Mouse (Mus musculus): ENCODE data around the gene Hebp1. TPM values are rescaled to one million over a fixed set of nuclear protein-coding genes. Genes with fewer than 3 reads are reported as not detected.

Gene Hebp1
- total and polyA plus RNA-seq, 2 experiments from 2014 or later, result 10.9 to 35.5 TPM

GRCm38 (mm10) chr6:135182925-135183324 lies 14.9 kb downstream of the Hebp1 start:
- DNase-seq (ENCODE audit: low spot score) (no peak), ATAC-seq (ENCODE audit: insufficient read depth, low read depth) (no peak)
- H3K4me1 ChIP-seq (ENCODE audit: control insufficient read depth, insufficient read depth), result no peaks in the 10 kb centered on the region
- no peaks in the 10 kb centered on the region for H3K27me3 ChIP-seq (ENCODE audit: control insufficient read depth, insufficient read depth, low read length)
- TF ChIP-seq CTCF (IDR thresholded peaks at IDR 0.05; ENCODE audit: low read depth) (0 out of 2 replicates have a peak, but pooled peaks have one; percentile 9), EP300 (IDR thresholded peaks at IDR 0.05; ENCODE audit: low read depth) (no peak)
- no peak overlapping the region for H3K27ac ChIP-seq (ENCODE audit: low read depth)
- no peak overlapping the region for H3K9ac ChIP-seq (replicated peaks; ENCODE audit: low read depth, low read length)
- H3K36me3 ChIP-seq (replicated peaks; ENCODE audit: control insufficient read depth, insufficient read depth, low read length), result no peaks in the 10 kb centered on the region
- no peak overlapping the region for H3K4me3 ChIP-seq (ENCODE audit: low read depth, low read length)
- no peaks in the 10 kb centered on the region for H3K9me3 ChIP-seq (replicated peaks; ENCODE audit: control insufficient read depth, low read length)
- 46% methylated on average over 5 of the region's 5 CpGs for WGBS
- H3K4me2 ChIP-seq (ENCODE audit: low read depth, low read length), result no peak overlapping the region

- ATAC-seq (ENCODE audit: insufficient read depth, low read depth) (no peak), DNase-seq (ENCODE audit: low spot score) (no peak)
- no peaks in the 10 kb centered on the region for H3K36me3 ChIP-seq (replicated peaks; ENCODE audit: control insufficient read depth, insufficient read depth, low read length)
- no peaks in the 10 kb centered on the region for H3K27me3 ChIP-seq (ENCODE audit: control insufficient read depth, insufficient read depth, low read length)
- H3K4me3 ChIP-seq (ENCODE audit: low read depth, low read length), result no peak overlapping the region
- no peak overlapping the region for H3K9ac ChIP-seq (replicated peaks; ENCODE audit: low read depth, low read length)
- H3K27ac ChIP-seq (ENCODE audit: low read depth), result no peak overlapping the region
- no peaks in the 10 kb centered on the region for H3K4me1 ChIP-seq (ENCODE audit: control insufficient read depth, insufficient read depth)
- no peak overlapping the region for H3K4me2 ChIP-seq (ENCODE audit: low read depth, low read length)
- WGBS, result 40% methylated on average over 3 of the region's 3 CpGs
- H3K9me3 ChIP-seq (replicated peaks; ENCODE audit: control insufficient read depth, low read length), result no peaks in the 10 kb centered on the region
- TF ChIP-seq EP300 (IDR thresholded peaks at IDR 0.05; ENCODE audit: low read depth) (no peak), CTCF (IDR thresholded peaks at IDR 0.05; ENCODE audit: low read depth) (no peak)
These were observed 19.2 kb downstream of the Hebp1 start for GRCm38 (mm10) chr6:135178599-135178998.

GRCm38 (mm10) chr6:135177271-135177670 lies 20.6 kb downstream of the Hebp1 start:
- Histone ChIP-seq H3K4me2 (ENCODE audit: low read depth, low read length) (no peak overlapping the region), H3K36me3 (replicated peaks; ENCODE audit: control insufficient read depth, insufficient read depth, low read length) (no peaks in the 10 kb centered on the region), H3K9me3 (replicated peaks; ENCODE audit: control insufficient read depth, low read length) (no peaks in the 10 kb centered on the region), H3K27me3 (ENCODE audit: control insufficient read depth, insufficient read depth, low read length) (no peaks in the 10 kb centered on the region), H3K27ac (ENCODE audit: low read depth) (no peak overlapping the region), H3K9ac (replicated peaks; ENCODE audit: low read depth, low read length) (no peak overlapping the region), H3K4me1 (ENCODE audit: control insufficient read depth, insufficient read depth) (no peaks in the 10 kb centered on the region), H3K4me3 (ENCODE audit: low read depth, low read length) (no peak overlapping the region)
- TF ChIP-seq CTCF (IDR thresholded peaks at IDR 0.05; ENCODE audit: low read depth), result no peak
- TF ChIP-seq EP300 (IDR thresholded peaks at IDR 0.05; ENCODE audit: low read depth), result no peak
- no peak for ATAC-seq (ENCODE audit: insufficient read depth, low read depth)
- no peak for DNase-seq (ENCODE audit: low spot score)

GRCm38 (mm10) chr6:135175014-135175413 lies 22.8 kb downstream of the Hebp1 start:
- 85% methylated on average over 1 of the region's 1 CpGs for WGBS
- H3K9ac ChIP-seq (replicated peaks; ENCODE audit: low read depth, low read length), result no peak overlapping the region

GRCm38 (mm10) chr6:135171736-135172135 lies 26.1 kb downstream of the Hebp1 start:
- 62% methylated on average over 14 of the region's 14 CpGs for WGBS
- Histone ChIP-seq H3K36me3 (replicated peaks; ENCODE audit: control insufficient read depth, insufficient read depth, low read length) (no peaks in the 10 kb centered on the region), H3K9me3 (replicated peaks; ENCODE audit: control insufficient read depth, low read length) (no peaks in the 10 kb centered on the region), H3K4me2 (ENCODE audit: low read depth, low read length) (no peak overlapping the region), H3K4me1 (ENCODE audit: control insufficient read depth, insufficient read depth) (peaks cover 4% of the 10 kb centered on the region; the same call in 1 of the 2 replicates), H3K9ac (replicated peaks; ENCODE audit: low read depth, low read length) (no peak overlapping the region), H3K27ac (ENCODE audit: low read depth) (no peak overlapping the region), H3K4me3 (ENCODE audit: low read depth, low read length) (no peak overlapping the region), H3K27me3 (ENCODE audit: control insufficient read depth, insufficient read depth, low read length) (no peaks in the 10 kb centered on the region)
- TF ChIP-seq EP300 (IDR thresholded peaks at IDR 0.05; ENCODE audit: low read depth) (no peak), CTCF (IDR thresholded peaks at IDR 0.05; ENCODE audit: low read depth) (no peak)
- no peak for ATAC-seq (ENCODE audit: insufficient read depth, low read depth)
- DNase-seq (ENCODE audit: low spot score), result no peak

More at GRCm38 (mm10) chr6:135175014-135175413, 22.8 kb downstream of the Hebp1 start:
- Histone ChIP-seq H3K4me1 (ENCODE audit: control insufficient read depth, insufficient read depth) (no peaks in the 10 kb centered on the region), H3K9me3 (replicated peaks; ENCODE audit: control insufficient read depth, low read length) (no peaks in the 10 kb centered on the region), H3K4me2 (ENCODE audit: low read depth, low read length) (no peak overlapping the region), H3K36me3 (replicated peaks; ENCODE audit: control insufficient read depth, insufficient read depth, low read length) (no peaks in the 10 kb centered on the region), H3K27me3 (ENCODE audit: control insufficient read depth, insufficient read depth, low read length) (no peaks in the 10 kb centered on the region), H3K4me3 (ENCODE audit: low read depth, low read length) (no peak overlapping the region), H3K27ac (ENCODE audit: low read depth) (no peak overlapping the region)
- ATAC-seq (ENCODE audit: insufficient read depth, low read depth) (no peak), DNase-seq (ENCODE audit: low spot score) (no peak)
- no peak for TF ChIP-seq CTCF (IDR thresholded peaks at IDR 0.05; ENCODE audit: low read depth)

GRCm38 (mm10) chr6:135169246-135169645 lies 28.6 kb downstream of the Hebp1 start:
- ATAC-seq (ENCODE audit: insufficient read depth, low read depth) (no peak), DNase-seq (ENCODE audit: low spot score) (no peak)
- TF ChIP-seq CTCF (IDR thresholded peaks at IDR 0.05; ENCODE audit: low read depth), result no peak
- TF ChIP-seq EP300 (IDR thresholded peaks at IDR 0.05; ENCODE audit: low read depth), result no peak
- Histone ChIP-seq H3K27me3 (ENCODE audit: control insufficient read depth, insufficient read depth, low read length) (no peaks in the 10 kb centered on the region), H3K4me2 (ENCODE audit: low read depth, low read length) (no peak overlapping the region), H3K27ac (ENCODE audit: low read depth) (no peak overlapping the region), H3K4me3 (ENCODE audit: low read depth, low read length) (no peak overlapping the region), H3K4me1 (ENCODE audit: control insufficient read depth, insufficient read depth) (peaks cover 4% of the 10 kb centered on the region; the same call in 1 of the 2 replicates), H3K9ac (replicated peaks; ENCODE audit: low read depth, low read length) (no peak overlapping the region), H3K36me3 (replicated peaks; ENCODE audit: control insufficient read depth, insufficient read depth, low read length) (no peaks in the 10 kb centered on the region), H3K9me3 (replicated peaks; ENCODE audit: control insufficient read depth, low read length) (no peaks in the 10 kb centered on the region)
- 85% methylated on average over 3 of the region's 3 CpGs for WGBS
